ENCODE assay signal across 23 mouse cellular contexts in the genomic region with DNA sequence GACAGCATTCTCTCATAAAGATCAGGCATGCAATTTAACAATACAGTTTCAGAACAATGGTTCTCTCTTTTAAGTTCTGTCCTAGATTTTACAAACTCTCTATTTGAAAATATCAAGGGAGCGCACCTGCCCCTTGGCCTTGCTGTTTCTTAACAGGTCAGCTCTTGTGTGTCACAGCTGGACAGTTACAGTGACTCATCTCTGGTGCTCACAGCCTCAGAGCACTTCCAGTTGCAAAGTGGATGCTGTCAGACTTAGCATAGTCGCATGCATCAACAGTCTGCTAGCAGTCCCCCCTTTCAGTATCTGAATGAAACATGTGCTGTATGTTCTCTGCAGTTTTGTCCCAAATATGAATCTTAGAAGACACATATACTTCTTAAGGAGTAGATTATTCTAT. TPM values are rescaled to one million over a fixed set of nuclear protein-coding genes. Genes with fewer than 3 reads are reported as not detected.
DNase-seq lines count a peak whose midpoint lies in the region; TF ChIP-seq lines count a peak whose summit lies in the region.
"Had no signal": no experiment of that assay in that cellular context is flagged by ENCODE, and none has a peak within 500 bp of the region (broad histone marks: within the 10 kb centered on the region; RNA-seq: fewer than 3 reads in every experiment).

No protein-coding gene starts in this region.

- TF ChIP-seq POLR2A in CH12.LX (IDR thresholded peaks at IDR 0.05; ENCODE audit: low read depth, low read length): no peak

- H3K4me2 ChIP-seq in CH12.LX (ENCODE audit: insufficient read depth, low read depth, poor library complexity, severe bottlenecking): no peak overlapping the region
- H3K4me2 ChIP-seq: forebrain, embryonic 15.5 days; heart, embryonic 13.5 days; hindbrain, embryonic 14.5 days had no signal

- no peaks in the 10 kb centered on the region for H3K36me3 ChIP-seq in CH12.LX (replicated peaks in 1 of 2; ENCODE audit: control insufficient read depth in 1 of 2, insufficient read depth in 1 of 2, low read length in 1 of 2)
- H3K36me3 ChIP-seq: forebrain, embryonic 15.5 days; heart, embryonic 10.5 days; heart, embryonic 13.5 days had no signal

- H3K27me3 ChIP-seq in CH12.LX (replicated peaks): no peaks in the 10 kb centered on the region
- H3K27me3 ChIP-seq: forebrain, embryonic 15.5 days; heart, embryonic 13.5 days had no signal

- in situ Hi-C loops in CH12.LX (cut with MboI; ENCODE audit: low pct_ligation_motif_present, low pct_unique_long_range_greater_than_20kb, low sequenced_read_pairs): no loop called here

- no peak for TF ChIP-seq CTCF in gastrocnemius, adult 2 months (IDR thresholded peaks at IDR 0.05)
- no peak for TF ChIP-seq CTCF in CH12.LX (conservative IDR thresholded peaks at IDR 0.05 in 1 of 2, IDR thresholded peaks at IDR 0.05 in 1 of 2; ENCODE audit: low read depth in 2 of 2, low read length in 2 of 2)

- intact Hi-C loops in gastrocnemius, adult 2 months (cut with DNase I): no loop called here

- H3K79me2 ChIP-seq in CH12.LX (replicated peaks; ENCODE audit: control insufficient read depth, extremely low read depth, insufficient read depth, poor library complexity, severe bottlenecking): no peaks in the 10 kb centered on the region

- no peak overlapping the region for H3K4me3 ChIP-seq in gastrocnemius, adult 2 months
- no peak overlapping the region for H3K4me3 ChIP-seq in CH12.LX (replicated peaks in 1 of 3; ENCODE audit: low read depth in 2 of 3, low read length in 2 of 3, poor library complexity in 1 of 3)
- H3K4me3 ChIP-seq: forebrain, embryonic 15.5 days; heart, adult 2 months; heart, embryonic 10.5 days; heart, embryonic 13.5 days had no signal

- DNase-seq in gastrocnemius, adult 2 months: no peak
- no peak for DNase-seq in gastrocnemius, adult 18-20 months (ENCODE audit: low spot score)
- DNase-seq in CH12.LX (ENCODE audit: extremely low read depth): peak; percentile 33
- peak; percentile 23 for DNase-seq in brain, adult 2 months (ENCODE audit: low read depth, low spot score)
- no peak for DNase-seq in embryo, embryonic 10 days (ENCODE audit: low spot score)
- no peak for DNase-seq in frontal cortex, postnatal 36 days (ENCODE audit: low spot score in 2 of 2)
- DNase-seq: adrenal gland, postnatal 10 days; cerebellum, adult 2 months; cerebellum, adult 9-11 months; cerebellum, postnatal 25 days; embryo, embryonic 11 days; gastrocnemius, postnatal 10 days; gastrocnemius, postnatal 36 days; heart, adult 2 months; heart, postnatal 14 days; heart, postnatal 4 days; kidney, adult 18-20 months; kidney, adult 9 months had no signal

- H3K9ac ChIP-seq in CH12.LX (ENCODE audit: insufficient read depth, low read depth): no peak overlapping the region
- H3K9ac ChIP-seq: forebrain, embryonic 15.5 days; heart, embryonic 13.5 days; hindbrain, embryonic 14.5 days had no signal

- no peak for TF ChIP-seq EP300 in CH12.LX (IDR thresholded peaks at IDR 0.05; ENCODE audit: low read length)

- H3K4me1 ChIP-seq in CH12.LX (ENCODE audit: control insufficient read depth in 1 of 2, insufficient read depth in 2 of 2): peaks cover 0 to 27% of the 10 kb centered on the region in 2 experiments; a peak in 2 of 4 replicates
- H3K4me1 ChIP-seq: forebrain, embryonic 15.5 days; heart, embryonic 10.5 days; heart, embryonic 13.5 days had no signal

- dilution Hi-C loops in CH12.LX (cut with MboI; ENCODE audit: extremely low pct_ligation_motif_present, extremely low pct_unique_long_range_greater_than_20kb, low sequenced_read_pairs): no loop called here

- peaks cover 2% of the 10 kb centered on the region for H3K9me3 ChIP-seq in CH12.LX (replicated peaks; ENCODE audit: low read length)
- H3K9me3 ChIP-seq: forebrain, embryonic 15.5 days; heart, embryonic 10.5 days; heart, embryonic 13.5 days had no signal

- TF ChIP-seq RAD21 in CH12.LX (IDR thresholded peaks at IDR 0.05; ENCODE audit: low read depth, low read length): no peak

- H3K27ac ChIP-seq in gastrocnemius, adult 2 months: peak overlapping the region; percentile 25
- no peak overlapping the region for H3K27ac ChIP-seq in CH12.LX (ENCODE audit: insufficient read depth, low read depth)
- H3K27ac ChIP-seq: forebrain, embryonic 15.5 days; heart, adult 2 months; heart, embryonic 10.5 days; heart, embryonic 13.5 days; hindbrain, embryonic 14.5 days; hindbrain, postnatal 0 days had no signal

TF ChIP-seq in CH12.LX, 34 proteins besides CTCF, POLR2A, EP300 and RAD21:
- TF ChIP-seq ETS1 (conservative IDR thresholded peaks at IDR 0.05; ENCODE audit: low read depth, low read length) (peak; percentile 50; the same call in 1 of the 2 replicates), RCOR1 (conservative IDR thresholded peaks at IDR 0.05; ENCODE audit: low read depth, low read length) (no peak)

RNA-seq across cellular contexts. Expression of gene Eps8, which starts 26.3 kb away (rescaled TPM):
- 1 to 10 TPM; 4.3 to 6.9 TPM for total RNA-seq in gastrocnemius, adult 2 months (2021)
- 1 to 10 TPM; 3.7 to 4.8 TPM for total RNA-seq in gastrocnemius, adult 18-20 months (2021)
- total RNA-seq in CH12.LX (2012; rRNA removed): 2.2 TPM in 2 replicates
- 2.2 and 2.4 TPM in 2 replicates for total RNA-seq in CH12.LX (2014; rRNA removed)
- polyA plus RNA-seq in CH12.LX (2012; ENCODE audit: insufficient read length, low read depth): 6.5 and 7.4 TPM in 2 replicates

RNA-seq across cellular contexts. Expression of gene Strap, which starts 53.9 kb away (rescaled TPM):
- total RNA-seq in gastrocnemius, adult 2 months (2021): 10 to 100 TPM; 84.5 to 87.6 TPM
- 10 to 100 TPM; 85.4 to 87.0 TPM for total RNA-seq in gastrocnemius, adult 18-20 months (2021)
- 109 and 129 TPM in 2 replicates for total RNA-seq in CH12.LX (2012; rRNA removed)
- total RNA-seq in CH12.LX (2014; rRNA removed): 291 and 318 TPM in 2 replicates
- 233 and 245 TPM in 2 replicates for polyA plus RNA-seq in CH12.LX (2012; ENCODE audit: insufficient read length, low read depth)

Comparison
In these comparisons a context has a peak if more than half of its experiments do, and no peak if none do; other contexts are left out.
1. DNase-seq: peak in CH12.LX (single experiment) and brain, adult 2 months (single experiment); none in gastrocnemius, adult 2 months (single experiment), gastrocnemius, adult 18-20 months (single experiment), embryo, embryonic 10 days (single experiment) and frontal cortex, postnatal 36 days (0 of 2).